Mouse (Mus musculus): ENCODE data around the gene Apbb2.

Gene Apbb2

GRCm38 (mm10) chr5:66549691-66550090, 68.9 kb downstream of the Apbb2 start:
- no peak for DNase-seq (ENCODE audit: low spot score)

- DNase-seq (ENCODE audit: low spot score) = no peak
These were observed 71.5 kb downstream of the Apbb2 start for GRCm38 (mm10) chr5:66546969-66547511.

- DNase-seq (ENCODE audit: low spot score) = no peak
These were observed 72.9 kb downstream of the Apbb2 start for GRCm38 (mm10) chr5:66545573-66546141.

- DNase-seq (ENCODE audit: low spot score) = no peak
These were observed 74.8 kb downstream of the Apbb2 start for GRCm38 (mm10) chr5:66543761-66544160.

GRCm38 (mm10) chr5:66543344-66543743, 75.2 kb downstream of the Apbb2 start:
- no peak for DNase-seq (ENCODE audit: low spot score)

GRCm38 (mm10) chr5:66542521-66542920, 76.1 kb downstream of the Apbb2 start:
- DNase-seq (ENCODE audit: low spot score) = no peak

- DNase-seq (ENCODE audit: low spot score) = no peak
These were observed 77.2 kb downstream of the Apbb2 start for GRCm38 (mm10) chr5:66541385-66541784.

GRCm38 (mm10) chr5:66540246-66540645, 78.3 kb downstream of the Apbb2 start:
- DNase-seq (ENCODE audit: low spot score) = no peak

- DNase-seq (ENCODE audit: low spot score) = no peak
These were observed 80.8 kb downstream of the Apbb2 start for GRCm38 (mm10) chr5:66537811-66538210.

GRCm38 (mm10) chr5:66536696-66537358, 81.8 kb downstream of the Apbb2 start:
- no peak for DNase-seq (ENCODE audit: low spot score)

- peak; percentile 31 for DNase-seq (ENCODE audit: low spot score)
These were observed 82.9 kb downstream of the Apbb2 start for GRCm38 (mm10) chr5:66535566-66536236.

- no peak for DNase-seq (ENCODE audit: low spot score)
These were observed 84.7 kb downstream of the Apbb2 start for GRCm38 (mm10) chr5:66533711-66534425.

- no peak for DNase-seq (ENCODE audit: low spot score)
These were observed 85.8 kb downstream of the Apbb2 start for GRCm38 (mm10) chr5:66532827-66533226.

GRCm38 (mm10) chr5:66530361-66530760, 88.2 kb downstream of the Apbb2 start:
- DNase-seq (ENCODE audit: low spot score) = no peak

- no peak for DNase-seq (ENCODE audit: low spot score)
These were observed 89.0 kb downstream of the Apbb2 start for GRCm38 (mm10) chr5:66529631-66530030.

- DNase-seq (ENCODE audit: low spot score) = no peak
These were observed 90.0 kb downstream of the Apbb2 start for GRCm38 (mm10) chr5:66528567-66528966.

- no peak for DNase-seq (ENCODE audit: low spot score)
These were observed 91.5 kb downstream of the Apbb2 start for GRCm38 (mm10) chr5:66527090-66527489.

GRCm38 (mm10) chr5:66525002-66525401, 93.6 kb downstream of the Apbb2 start:
- DNase-seq (ENCODE audit: low spot score) = no peak

- DNase-seq (ENCODE audit: low spot score) = no peak
These were observed 94.7 kb downstream of the Apbb2 start for GRCm38 (mm10) chr5:66523681-66524503.

GRCm38 (mm10) chr5:66521250-66521649, 97.3 kb downstream of the Apbb2 start:
- no peak for DNase-seq (ENCODE audit: low spot score)

- DNase-seq (ENCODE audit: low spot score) = no peak
These were observed 99.1 kb downstream of the Apbb2 start for GRCm38 (mm10) chr5:66519511-66519910.
